13 mouse cellular contexts compared by ENCODE assay signal in genomic region chr14:10046336-10047122, GRCm38 (mm10).
DNase-seq lines count a peak whose midpoint lies in the region; ATAC-seq and TF ChIP-seq lines count a peak whose summit lies in the region.
"Had no signal": no experiment of that assay in that cellular context is flagged by ENCODE, and none has a peak within 500 bp of the region (broad histone marks: within the 10 kb centered on the region; RNA-seq: fewer than 3 reads in every experiment).

No protein-coding gene starts in this region.

- H3K4me1 ChIP-seq in midbrain, postnatal 0 days (ENCODE audit: insufficient read depth, low read length), result no peaks in the 10 kb centered on the region
- H3K4me1 ChIP-seq in midbrain, embryonic 16.5 days (ENCODE audit: control insufficient read depth, insufficient read depth, low read length), result no peaks in the 10 kb centered on the region
- peaks cover 22% of the 10 kb centered on the region for H3K4me1 ChIP-seq in embryonic facial prominence, embryonic 10.5 days
- peaks cover 7% of the 10 kb centered on the region for H3K4me1 ChIP-seq in limb, embryonic 13.5 days
- H3K4me1 ChIP-seq in liver, embryonic 11.5 days (replicated peaks; ENCODE audit: control insufficient read depth, insufficient read depth, low read length), result no peaks in the 10 kb centered on the region

- TF ChIP-seq CTCF in midbrain, postnatal 0 days (IDR thresholded peaks at IDR 0.05), result no peak

- no peak overlapping the region for H3K9ac ChIP-seq in midbrain, postnatal 0 days (replicated peaks; ENCODE audit: low read length, poor library complexity, severe bottlenecking)
- H3K9ac ChIP-seq in midbrain, embryonic 16.5 days (ENCODE audit: low read depth, low read length), result no peak overlapping the region
- no peak overlapping the region for H3K9ac ChIP-seq in limb, embryonic 13.5 days
- no peak overlapping the region for H3K9ac ChIP-seq in liver, embryonic 11.5 days (ENCODE audit: low read depth, low read length)
- H3K9ac ChIP-seq: embryonic facial prominence, embryonic 15.5 days; liver, embryonic 14.5 days had no signal

- no peaks in the 10 kb centered on the region for H3K36me3 ChIP-seq in midbrain, postnatal 0 days (ENCODE audit: insufficient read depth, low read length)
- H3K36me3 ChIP-seq in midbrain, embryonic 16.5 days (ENCODE audit: control insufficient read depth, insufficient read depth, low read length), result no peaks in the 10 kb centered on the region
- no peaks in the 10 kb centered on the region for H3K36me3 ChIP-seq in embryonic facial prominence, embryonic 10.5 days (replicated peaks)
- no peaks in the 10 kb centered on the region for H3K36me3 ChIP-seq in limb, embryonic 13.5 days
- no peaks in the 10 kb centered on the region for H3K36me3 ChIP-seq in liver, embryonic 11.5 days (ENCODE audit: control insufficient read depth, insufficient read depth, low read length)
- H3K36me3 ChIP-seq: embryonic facial prominence, embryonic 15.5 days had no signal

- no peak overlapping the region for H3K4me2 ChIP-seq in midbrain, postnatal 0 days (ENCODE audit: low read depth, low read length, poor library complexity, severe bottlenecking)
- H3K4me2 ChIP-seq in midbrain, embryonic 16.5 days (ENCODE audit: low read length), result no peak overlapping the region
- H3K4me2 ChIP-seq in limb, embryonic 13.5 days (replicated peaks), result 0 out of 2 replicates have a peak overlapping the region, but pooled peaks have one; percentile 16
- no peak overlapping the region for H3K4me2 ChIP-seq in liver, embryonic 11.5 days
- H3K4me2 ChIP-seq: embryonic facial prominence, embryonic 15.5 days had no signal

- no peaks in the 10 kb centered on the region for H3K9me3 ChIP-seq in midbrain, postnatal 0 days (ENCODE audit: low read length)
- no peaks in the 10 kb centered on the region for H3K9me3 ChIP-seq in midbrain, embryonic 16.5 days (replicated peaks; ENCODE audit: control insufficient read depth, low read length, poor library complexity, severe bottlenecking)
- H3K9me3 ChIP-seq in embryonic facial prominence, embryonic 10.5 days, result 0 out of 2 replicates have a peak, but pooled peaks cover 2% of the 10 kb centered on the region
- H3K9me3 ChIP-seq in limb, embryonic 13.5 days, result no peaks in the 10 kb centered on the region
- no peaks in the 10 kb centered on the region for H3K9me3 ChIP-seq in liver, embryonic 11.5 days (ENCODE audit: control insufficient read depth, low read length)
- H3K9me3 ChIP-seq: embryonic facial prominence, embryonic 15.5 days had no signal

- no peak for DNase-seq in frontal cortex, postnatal 14 days (ENCODE audit: low spot score in 2 of 2)
- DNase-seq in midbrain, postnatal 0 days (ENCODE audit: low spot score), result peak; percentile 16
- DNase-seq in embryonic facial prominence, embryonic 10.5 days (ENCODE audit: low spot score), result peak; percentile 69
- no peak for DNase-seq in liver, embryonic 11.5 days (ENCODE audit: low spot score)
- DNase-seq in urinary bladder, postnatal 36 days (ENCODE audit: low spot score in 2 of 2), result no peak
- DNase-seq: gastrocnemius, postnatal 14 days; layer of hippocampus, postnatal 36 days had no signal

- H3K27ac ChIP-seq in midbrain, postnatal 0 days (ENCODE audit: low read depth, low read length), result no peak overlapping the region
- H3K27ac ChIP-seq in midbrain, embryonic 16.5 days (ENCODE audit: low read length), result no peak overlapping the region
- H3K27ac ChIP-seq in embryonic facial prominence, embryonic 10.5 days (replicated peaks), result peak overlapping the region; percentile 67; the same call in 1 of the 2 replicates
- no peak overlapping the region for H3K27ac ChIP-seq in limb, embryonic 13.5 days
- H3K27ac ChIP-seq in liver, embryonic 11.5 days (ENCODE audit: low read depth, low read length), result no peak overlapping the region
- H3K27ac ChIP-seq: embryonic facial prominence, embryonic 15.5 days; liver, embryonic 14.5 days had no signal

- WGBS in midbrain, postnatal 0 days, result 23% methylated on average over 7 of the region's 7 CpGs
- 11% methylated on average over 7 of the region's 7 CpGs for WGBS in midbrain, embryonic 16.5 days
- WGBS in embryonic facial prominence, embryonic 10.5 days, result 17% methylated on average over 7 of the region's 7 CpGs
- 18% methylated on average over 7 of the region's 7 CpGs for WGBS in limb, embryonic 13.5 days
- WGBS in liver, embryonic 11.5 days, result 54% methylated on average over 7 of the region's 7 CpGs

- no peaks in the 10 kb centered on the region for H3K27me3 ChIP-seq in midbrain, postnatal 0 days (ENCODE audit: insufficient read depth, low read length)
- H3K27me3 ChIP-seq in midbrain, embryonic 16.5 days (ENCODE audit: control insufficient read depth, insufficient read depth, low read depth, low read length), result no peaks in the 10 kb centered on the region
- no peaks in the 10 kb centered on the region for H3K27me3 ChIP-seq in embryonic facial prominence, embryonic 10.5 days (replicated peaks; ENCODE audit: low read depth, poor library complexity, severe bottlenecking)
- no peaks in the 10 kb centered on the region for H3K27me3 ChIP-seq in limb, embryonic 13.5 days
- H3K27me3 ChIP-seq in liver, embryonic 11.5 days (replicated peaks; ENCODE audit: control insufficient read depth, insufficient read depth, low read length), result no peaks in the 10 kb centered on the region
- H3K27me3 ChIP-seq: embryonic facial prominence, embryonic 15.5 days had no signal

- ATAC-seq in frontal cortex, adult (ENCODE audit: low TSS enrichment), result 0 out of 2 replicates have a peak, but pooled peaks have one; percentile 12
- ATAC-seq in midbrain, postnatal 0 days (ENCODE audit: low FRiP score), result no peak
- no peak for ATAC-seq in midbrain, embryonic 16.5 days
- ATAC-seq in limb, embryonic 13.5 days (ENCODE audit: low FRiP score, low read depth), result peak; percentile 57; the same call in 1 of the 2 replicates
- no peak for ATAC-seq in liver, embryonic 11.5 days (replicated peaks; ENCODE audit: low FRiP score)
- ATAC-seq: inflammation-experienced regulatory T-cells, adult 6 months had no signal

- no peak overlapping the region for H3K4me3 ChIP-seq in midbrain, postnatal 0 days (ENCODE audit: low read depth, low read length)
- no peak overlapping the region for H3K4me3 ChIP-seq in midbrain, embryonic 16.5 days (ENCODE audit: low read depth, low read length)
- no peak overlapping the region for H3K4me3 ChIP-seq in embryonic facial prominence, embryonic 10.5 days
- H3K4me3 ChIP-seq in limb, embryonic 13.5 days, result no peak overlapping the region
- H3K4me3 ChIP-seq in liver, embryonic 11.5 days (ENCODE audit: low read depth, low read length), result no peak overlapping the region
- H3K4me3 ChIP-seq: embryonic facial prominence, embryonic 15.5 days had no signal

Comparison
In these comparisons a context has a peak if more than half of its experiments do, and no peak if none do; other contexts are left out.
1. ATAC-seq: peak in frontal cortex, adult (single experiment) and limb, embryonic 13.5 days (single experiment); none in midbrain, postnatal 0 days (single experiment), midbrain, embryonic 16.5 days (single experiment) and liver, embryonic 11.5 days (single experiment).
2. DNase-seq: peak in midbrain, postnatal 0 days (single experiment) and embryonic facial prominence, embryonic 10.5 days (single experiment); none in frontal cortex, postnatal 14 days (0 of 2), liver, embryonic 11.5 days (single experiment) and urinary bladder, postnatal 36 days (0 of 2).